Mouse (Mus musculus): ENCODE measurements around the gene Zpbp. TPM values are rescaled to one million over a fixed set of nuclear protein-coding genes. Genes with fewer than 3 reads are reported as not detected.

Zpbp gene
- 1.5 and 1.7 TPM in 2 replicates for polyA plus RNA-seq (2015; fragmentation: Nextera tagmentation; extraction: Ambion mirVana)

- peak within 1 kb of the TSS; percentile 85 for H3K27ac ChIP-seq (ENCODE audit: low read length)
- no peaks in the 10 kb centered on the region for H3K9me3 ChIP-seq (replicated peaks; ENCODE audit: control insufficient read depth, low read length, poor library complexity, severe bottlenecking)
- no peaks in the 10 kb centered on the region for H3K27me3 ChIP-seq (ENCODE audit: control insufficient read depth, insufficient read depth, low read depth, low read length)
- no peaks in the 10 kb centered on the region for H3K36me3 ChIP-seq (ENCODE audit: control insufficient read depth, insufficient read depth, low read length)
- H3K4me2 ChIP-seq (ENCODE audit: low read length) = peak within 1 kb of the TSS; percentile 70
- H3K9ac ChIP-seq (ENCODE audit: low read depth, low read length) = peak within 1 kb of the TSS; percentile 74
- peaks cover 3% of the 10 kb centered on the region; the same call in 1 of the 2 replicates for H3K4me1 ChIP-seq (ENCODE audit: control insufficient read depth, insufficient read depth, low read length)
- WGBS = 3% methylated on average over 63 of the region's 66 CpGs
- ATAC-seq = peak; percentile 98
- H3K4me3 ChIP-seq (ENCODE audit: low read depth, low read length) = peak within 1 kb of the TSS; percentile 70
These were observed at the start of gene Zpbp, which contains the start of gene Spata48 for GRCm38 (mm10) chr11:11461635-11462560. Gene Zpbp (minus strand): TSS chr11:11462408. Gene Spata48 (plus strand): TSS chr11:11462094.

GRCm38 (mm10) chr11:11509413-11509812 lies 47.2 kb upstream of the Zpbp start:
- H3K9me3 ChIP-seq (replicated peaks; ENCODE audit: control insufficient read depth, low read length, poor library complexity, severe bottlenecking) = no peaks in the 10 kb centered on the region
- H3K27me3 ChIP-seq (ENCODE audit: control insufficient read depth, insufficient read depth, low read depth, low read length) = no peaks in the 10 kb centered on the region
- H3K9ac ChIP-seq (ENCODE audit: low read depth, low read length) = no peak overlapping the region
- no peaks in the 10 kb centered on the region for H3K4me1 ChIP-seq (ENCODE audit: control insufficient read depth, insufficient read depth, low read length)
- ATAC-seq = no peak
- no peak overlapping the region for H3K27ac ChIP-seq (ENCODE audit: low read length)
- 70% methylated on average over 2 of the region's 2 CpGs for WGBS
- H3K4me3 ChIP-seq (ENCODE audit: low read depth, low read length) = no peak overlapping the region
- no peak overlapping the region for H3K4me2 ChIP-seq (ENCODE audit: low read length)
- no peaks in the 10 kb centered on the region for H3K36me3 ChIP-seq (ENCODE audit: control insufficient read depth, insufficient read depth, low read length)

GRCm38 (mm10) chr11:11506187-11506586 lies 44.0 kb upstream of the Zpbp start:
- no peak overlapping the region for H3K27ac ChIP-seq (ENCODE audit: low read length)
- no peaks in the 10 kb centered on the region for H3K9me3 ChIP-seq (replicated peaks; ENCODE audit: control insufficient read depth, low read length, poor library complexity, severe bottlenecking)
- no peak overlapping the region for H3K4me2 ChIP-seq (ENCODE audit: low read length)
- H3K27me3 ChIP-seq (ENCODE audit: control insufficient read depth, insufficient read depth, low read depth, low read length) = no peaks in the 10 kb centered on the region
- WGBS = 79% methylated on average over 2 of the region's 2 CpGs
- no peak overlapping the region for H3K4me3 ChIP-seq (ENCODE audit: low read depth, low read length)
- H3K36me3 ChIP-seq (ENCODE audit: control insufficient read depth, insufficient read depth, low read length) = no peaks in the 10 kb centered on the region
- no peaks in the 10 kb centered on the region for H3K4me1 ChIP-seq (ENCODE audit: control insufficient read depth, insufficient read depth, low read length)
- no peak overlapping the region for H3K9ac ChIP-seq (ENCODE audit: low read depth, low read length)
- no peak for ATAC-seq

GRCm38 (mm10) chr11:11499944-11500343 lies 37.7 kb upstream of the Zpbp start:
- 20% methylated on average over 10 of the region's 10 CpGs for WGBS

GRCm38 (mm10) chr11:11495697-11496096 lies 33.5 kb upstream of the Zpbp start:
- Histone ChIP-seq H3K4me2 (ENCODE audit: low read length) (no peak overlapping the region), H3K36me3 (ENCODE audit: control insufficient read depth, insufficient read depth, low read length) (no peaks in the 10 kb centered on the region), H3K27me3 (ENCODE audit: control insufficient read depth, insufficient read depth, low read depth, low read length) (no peaks in the 10 kb centered on the region), H3K27ac (ENCODE audit: low read length) (no peak overlapping the region), H3K4me1 (ENCODE audit: control insufficient read depth, insufficient read depth, low read length) (no peaks in the 10 kb centered on the region), H3K9me3 (replicated peaks; ENCODE audit: control insufficient read depth, low read length, poor library complexity, severe bottlenecking) (no peaks in the 10 kb centered on the region), H3K9ac (ENCODE audit: low read depth, low read length) (no peak overlapping the region), H3K4me3 (ENCODE audit: low read depth, low read length) (no peak overlapping the region)
- no peak for ATAC-seq
- 97% methylated on average over 2 of the region's 2 CpGs for WGBS

More at GRCm38 (mm10) chr11:11499944-11500343, 37.7 kb upstream of the Zpbp start:
- no peaks in the 10 kb centered on the region for H3K4me1 ChIP-seq (ENCODE audit: control insufficient read depth, insufficient read depth, low read length)
- no peak overlapping the region for H3K4me2 ChIP-seq (ENCODE audit: low read length)
- H3K9me3 ChIP-seq (replicated peaks; ENCODE audit: control insufficient read depth, low read length, poor library complexity, severe bottlenecking) = no peaks in the 10 kb centered on the region
- H3K27ac ChIP-seq (ENCODE audit: low read length) = no peak overlapping the region
- no peak overlapping the region for H3K9ac ChIP-seq (ENCODE audit: low read depth, low read length)
- H3K4me3 ChIP-seq (ENCODE audit: low read depth, low read length) = no peak overlapping the region
- H3K36me3 ChIP-seq (ENCODE audit: control insufficient read depth, insufficient read depth, low read length) = no peaks in the 10 kb centered on the region
- ATAC-seq = no peak
- no peaks in the 10 kb centered on the region for H3K27me3 ChIP-seq (ENCODE audit: control insufficient read depth, insufficient read depth, low read depth, low read length)

GRCm38 (mm10) chr11:11492044-11492443 lies 29.8 kb upstream of the Zpbp start:
- Histone ChIP-seq H3K4me1 (ENCODE audit: control insufficient read depth, insufficient read depth, low read length) (no peaks in the 10 kb centered on the region), H3K36me3 (ENCODE audit: control insufficient read depth, insufficient read depth, low read length) (no peaks in the 10 kb centered on the region), H3K4me3 (ENCODE audit: low read depth, low read length) (no peak overlapping the region), H3K27me3 (ENCODE audit: control insufficient read depth, insufficient read depth, low read depth, low read length) (no peaks in the 10 kb centered on the region), H3K9me3 (replicated peaks; ENCODE audit: control insufficient read depth, low read length, poor library complexity, severe bottlenecking) (no peaks in the 10 kb centered on the region), H3K9ac (ENCODE audit: low read depth, low read length) (no peak overlapping the region), H3K4me2 (ENCODE audit: low read length) (no peak overlapping the region), H3K27ac (ENCODE audit: low read length) (no peak overlapping the region)
- ATAC-seq = no peak
- WGBS = 63% methylated on average over 5 of the region's 5 CpGs

- Histone ChIP-seq H3K27me3 (ENCODE audit: control insufficient read depth, insufficient read depth, low read depth, low read length) (no peaks in the 10 kb centered on the region), H3K4me2 (ENCODE audit: low read length) (no peak overlapping the region), H3K4me3 (ENCODE audit: low read depth, low read length) (no peak overlapping the region), H3K4me1 (ENCODE audit: control insufficient read depth, insufficient read depth, low read length) (no peaks in the 10 kb centered on the region), H3K9ac (ENCODE audit: low read depth, low read length) (no peak overlapping the region), H3K9me3 (replicated peaks; ENCODE audit: control insufficient read depth, low read length, poor library complexity, severe bottlenecking) (no peaks in the 10 kb centered on the region), H3K36me3 (ENCODE audit: control insufficient read depth, insufficient read depth, low read length) (no peaks in the 10 kb centered on the region), H3K27ac (ENCODE audit: low read length) (no peak overlapping the region)
- ATAC-seq = no peak
- WGBS = 61% methylated on average over 8 of the region's 8 CpGs
These were observed 22.2 kb upstream of the Zpbp start for GRCm38 (mm10) chr11:11484378-11484777.

GRCm38 (mm10) chr11:11468924-11469323 lies 6.7 kb upstream of the Zpbp start:
- no peak overlapping the region for H3K4me2 ChIP-seq (ENCODE audit: low read length)
- no peak overlapping the region for H3K9ac ChIP-seq (ENCODE audit: low read depth, low read length)
- no peaks in the 10 kb centered on the region for H3K4me1 ChIP-seq (ENCODE audit: control insufficient read depth, insufficient read depth, low read length)
- H3K36me3 ChIP-seq (ENCODE audit: control insufficient read depth, insufficient read depth, low read length) = no peaks in the 10 kb centered on the region
- no peak overlapping the region for H3K27ac ChIP-seq (ENCODE audit: low read length)
- H3K27me3 ChIP-seq (ENCODE audit: control insufficient read depth, insufficient read depth, low read depth, low read length) = no peaks in the 10 kb centered on the region
- H3K4me3 ChIP-seq (ENCODE audit: low read depth, low read length) = no peak overlapping the region
- H3K9me3 ChIP-seq (replicated peaks; ENCODE audit: control insufficient read depth, low read length, poor library complexity, severe bottlenecking) = no peaks in the 10 kb centered on the region
- no peak for ATAC-seq

GRCm38 (mm10) chr11:11462561-11462890 lies 318 bp upstream of the Zpbp start:
- no peak for ATAC-seq
- Histone ChIP-seq H3K4me1 (ENCODE audit: control insufficient read depth, insufficient read depth, low read length) (peaks cover 3% of the 10 kb centered on the region; the same call in 1 of the 2 replicates), H3K27ac (ENCODE audit: low read length) (peak overlapping the region; percentile 85), H3K36me3 (ENCODE audit: control insufficient read depth, insufficient read depth, low read length) (no peaks in the 10 kb centered on the region), H3K27me3 (ENCODE audit: control insufficient read depth, insufficient read depth, low read depth, low read length) (no peaks in the 10 kb centered on the region), H3K9me3 (replicated peaks; ENCODE audit: control insufficient read depth, low read length, poor library complexity, severe bottlenecking) (no peaks in the 10 kb centered on the region), H3K9ac (ENCODE audit: low read depth, low read length) (peak overlapping the region; percentile 74), H3K4me2 (ENCODE audit: low read length) (peak overlapping the region; percentile 70), H3K4me3 (ENCODE audit: low read depth, low read length) (peak overlapping the region; percentile 70)
- WGBS = 81% methylated on average over 5 of the region's 5 CpGs

All from midbrain, embryonic 16.5 days (tissue).